Mouse (Mus musculus) heart, adult 2 months (tissue): ENCODE measurements around the gene Cysrt1. TPM values are rescaled to one million over a fixed set of nuclear protein-coding genes. Genes with fewer than 3 reads are reported as not detected.

Experiments
- DNase-seq, 2 experiments: peaks; one replicate each; pipeline ENCODE4 v3.0.0; 2021
- H3K27ac ChIP-seq: fragments of 200-600 bp; 2 replicates; pipeline ENCODE4 v1.8.1; 2022
- H3K27me3 ChIP-seq: fragments of 200-500 bp; 2 replicates; pipeline ENCODE4 v1.6.1; 2012; ENCODE audit warnings: mild to moderate bottlenecking, low read length, inconsistent platforms, mixed read lengths; ENCODE audit not compliant: control insufficient read depth, insufficient read depth
- H3K36me3 ChIP-seq: fragments of 200-500 bp; 2 replicates; pipeline ENCODE4 v1.6.1; 2012; ENCODE audit warnings: low read length, inconsistent platforms; ENCODE audit not compliant: control insufficient read depth, insufficient read depth
- H3K4me1 ChIP-seq: fragments of 200-500 bp; 2 replicates; pipeline ENCODE4 v1.6.1; 2011; ENCODE audit warnings: low read length; ENCODE audit not compliant: control insufficient read depth, insufficient read depth
- H3K4me3 ChIP-seq: fragments of 200-600 bp; 2 replicates; pipeline ENCODE4 v1.8.1; 2022
- H3K79me2 ChIP-seq: fragments of 200-500 bp; replicated peaks from 2 replicates; pipeline ENCODE4 v1.6.1; 2012; ENCODE audit warnings: mild to moderate bottlenecking, inconsistent platforms, low read length, moderate library complexity, mixed read lengths; ENCODE audit not compliant: control insufficient read depth, insufficient read depth
- H3K9ac ChIP-seq: fragments of 200-500 bp; 2 replicates; pipeline ENCODE4 v1.6.1; 2012; ENCODE audit warnings: low read depth, mild to moderate bottlenecking, control low read depth, inconsistent platforms, low read length, mixed read lengths
- CTCF ChIP-seq: fragments of 200-600 bp; IDR thresholded peaks from 2 replicates; pipeline ENCODE4 v1.8.1; 2022; ENCODE audit warnings: antibody characterized with exemption, mild to moderate bottlenecking, moderate library complexity
- EP300 ChIP-seq: fragments of 200-500 bp; IDR thresholded peaks from 2 replicates; pipeline ENCODE4 v1.6.1; 2011; ENCODE audit warnings: low read depth, low read length, control low read depth; ENCODE audit not compliant: insufficient read depth
- POLR2A ChIP-seq: fragments of 200-500 bp; IDR thresholded peaks from 2 replicates; pipeline ENCODE4 v1.6.1; 2011; ENCODE audit warnings: mild to moderate bottlenecking, low read depth, low read length, control low read depth; ENCODE audit not compliant: insufficient read depth
- WGBS: fragments of 180-500 bp; shearing (Covaris S2); methylation state at CpG from one replicate; pipeline ENCODE4 v1.1.7; 2018; 5-methylcytosine and 5-hydroxymethylcytosine counted together
- intact Hi-C: fragments of 180-260 bp; cut with DNase I; formaldehyde crosslinking; loops from one replicate; pipeline ENCODE4 v1.15.1; 2025
- polyA plus RNA-seq: library from polyadenylated mRNA; depleted of rRNA; stranded (reverse); fragments of >200 nt; gene quantifications from 2 replicates; pipeline ENCODE4 v1.2.3, GENCODE M21; 2012
- total RNA-seq, 2 experiments: library from RNA; stranded (reverse); gene quantifications; 2 replicates each; pipeline ENCODE4 v1.2.3; 2021

Cysrt1 gene
- total and polyA plus RNA-seq, 3 experiments: not detected

- H3K27me3 ChIP-seq: no peaks in the 10 kb centered on the region
- intact Hi-C loops: loop anchor here (2.0 kb wide), 1 partner anchor 14 kb away; no protein-coding TSS in a partner anchor
- no peaks in the 10 kb centered on the region for H3K4me1 ChIP-seq
- no peaks in the 10 kb centered on the region for H3K79me2 ChIP-seq
- H3K36me3 ChIP-seq: no peaks in the 10 kb centered on the region
- TF ChIP-seq EP300 (0 out of 2 replicates have a peak, but pooled peaks have one; percentile 26), CTCF (peak; percentile 83), POLR2A (no peak)
- DNase-seq: peak; percentile 68 to 80
- H3K27ac ChIP-seq: no peak overlapping the region
- H3K4me3 ChIP-seq: no peak overlapping the region
- H3K9ac ChIP-seq: no peak overlapping the region
- 60% methylated on average over 13 of the region's 13 CpGs for WGBS
Measured at GRCm38 (mm10) chr2:25278928-25279882, 37.0 kb upstream of the Cysrt1 start.

- no peaks in the 10 kb centered on the region for H3K27me3 ChIP-seq
- H3K4me1 ChIP-seq: peaks cover 5% of the 10 kb centered on the region
- peak overlapping the region; percentile 76 for H3K9ac ChIP-seq
- intact Hi-C loops: loop anchor here (5.0 kb wide), 2 partner anchors 46 to 59 kb away; partner anchors contain the start of gene Man1b1
- peak overlapping the region; percentile 95 for H3K27ac ChIP-seq
- peak overlapping the region; percentile 93 for H3K4me3 ChIP-seq
- 20% methylated on average over 16 of the region's 16 CpGs for WGBS
- no peak for DNase-seq
- no peaks in the 10 kb centered on the region; the same call in 1 of the 2 replicates for H3K36me3 ChIP-seq
- 0 out of 2 replicates have a peak, but pooled peaks cover 2% of the 10 kb centered on the region for H3K79me2 ChIP-seq
- TF ChIP-seq CTCF (no peak), POLR2A (no peak), EP300 (no peak)
Measured at GRCm38 (mm10) chr2:25273010-25273409, 30.8 kb upstream of the Cysrt1 start.

- Histone ChIP-seq H3K36me3 (no peaks in the 10 kb centered on the region; the same call in 1 of the 2 replicates), H3K27me3 (no peaks in the 10 kb centered on the region), H3K4me3 (peak overlapping the region; percentile 93), H3K9ac (peak overlapping the region; percentile 76), H3K27ac (peak overlapping the region; percentile 95), H3K4me1 (peaks cover 5% of the 10 kb centered on the region), H3K79me2 (0 out of 2 replicates have a peak, but pooled peaks cover 2% of the 10 kb centered on the region)
- DNase-seq: no peak
- WGBS: under 1% methylated on average over 22 of the region's 29 CpGs
- intact Hi-C loops: loop anchor here (1.0 to 5.0 kb wide), 3 partner anchors 17 to 60 kb away; partner anchors contain the start of genes Man1b1 and Tmem203
- TF ChIP-seq POLR2A (no peak), EP300 (no peak), CTCF (no peak)
Measured at GRCm38 (mm10) chr2:25272515-25272914, 30.3 kb upstream of the Cysrt1 start.

- Histone ChIP-seq H3K36me3 (no peaks in the 10 kb centered on the region; the same call in 1 of the 2 replicates), H3K27ac (peak within 1 kb of the TSS; percentile 95), H3K4me1 (peaks cover 9% of the 10 kb centered on the region), H3K9ac (peak within 1 kb of the TSS; percentile 86), H3K79me2 (0 out of 2 replicates have a peak, but pooled peaks cover 2% of the 10 kb centered on the region), H3K4me3 (peak within 1 kb of the TSS; percentile 93), H3K27me3 (no peaks in the 10 kb centered on the region)
- TF ChIP-seq CTCF (peak; percentile 61), POLR2A (peak; percentile 88), EP300 (peak; percentile 83)
- intact Hi-C loops: loop anchor here (1.0 to 5.0 kb wide), 3 partner anchors 17 to 60 kb away; partner anchors contain the start of genes Man1b1 and Tmem203
- WGBS: under 1% methylated on average over 55 of the region's 55 CpGs
- peak; percentile 97 to 99 for DNase-seq
Measured at GRCm38 (mm10) chr2:25271827-25272511, 29.7 kb upstream of the Cysrt1 start, which contains the start of the genes Ssna1 and Anapc2. TSS of gene Ssna1 (minus strand) at chr2:25272438. TSS of gene Anapc2 (plus strand) at chr2:25272478.

- Histone ChIP-seq H3K27ac (no peak overlapping the region; the same call in 1 of the 2 replicates), H3K27me3 (no peaks in the 10 kb centered on the region), H3K79me2 (0 out of 2 replicates have a peak, but pooled peaks cover 2% of the 10 kb centered on the region), H3K36me3 (no peaks in the 10 kb centered on the region), H3K4me3 (no peak overlapping the region), H3K4me1 (peaks cover 23% of the 10 kb centered on the region), H3K9ac (no peak overlapping the region)
- intact Hi-C loops: loop anchor here (2.0 kb wide), 1 partner anchor 73 kb away; no protein-coding TSS in a partner anchor
- no peak for TF ChIP-seq CTCF
- no peak for TF ChIP-seq EP300
- no peak for TF ChIP-seq POLR2A
- DNase-seq: no peak
- WGBS: 79% methylated on average over 4 of the region's 4 CpGs
Measured at GRCm38 (mm10) chr2:25267746-25268309, 25.6 kb upstream of the Cysrt1 start.
